Mouse (Mus musculus) embryo, embryonic 9.5 days (tissue): ENCODE data around the gene Atp13a2.

ENCODE experiments used
- DNase-seq: peaks from one replicate; pipeline ENCODE4 v3.0.0-alpha.2; 2017; ENCODE audit errors: extremely low spot score

Gene Atp13a2

GRCm38 (mm10) chr4:140961467-140962206, 25.0 kb upstream of the Atp13a2 start:
- DNase-seq, result no peak

GRCm38 (mm10) chr4:140962207-140962909, 24.3 kb upstream of the Atp13a2 start:
- DNase-seq, result no peak

- DNase-seq, result no peak
Observed at GRCm38 (mm10) chr4:140962950-140963349, 23.7 kb upstream of the Atp13a2 start.

- no peak for DNase-seq
Observed at GRCm38 (mm10) chr4:140963941-140964597, 22.6 kb upstream of the Atp13a2 start.

- peak; percentile 76 for DNase-seq
Observed at GRCm38 (mm10) chr4:140964620-140965019, 22.1 kb upstream of the Atp13a2 start.

GRCm38 (mm10) chr4:140967386-140968159, 19.1 kb upstream of the Atp13a2 start:
- no peak for DNase-seq

GRCm38 (mm10) chr4:140971691-140972090, 15.0 kb upstream of the Atp13a2 start:
- no peak for DNase-seq

GRCm38 (mm10) chr4:140974408-140974807, 12.3 kb upstream of the Atp13a2 start:
- no peak for DNase-seq

DNA sequence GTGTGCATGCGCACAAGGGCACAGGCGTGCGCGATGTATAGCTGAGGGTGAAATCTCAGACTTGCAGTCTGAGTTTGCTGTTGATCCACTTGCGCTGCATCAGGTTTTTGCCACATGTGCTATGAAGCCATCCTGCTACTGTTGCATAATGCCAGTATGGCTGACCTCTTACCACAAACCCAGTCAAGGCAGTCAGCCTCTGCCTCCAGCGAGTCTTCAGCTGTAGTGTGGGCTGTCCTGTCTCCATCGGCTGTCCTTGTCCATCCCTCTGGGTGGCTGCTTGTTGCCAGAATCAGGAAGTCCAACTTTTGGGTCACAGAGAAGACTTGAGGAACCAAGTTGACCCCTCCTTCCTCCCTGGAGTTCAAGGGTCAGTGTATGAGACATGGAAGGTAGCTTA, 11.3 kb upstream of the Atp13a2 start:
- DNase-seq, result no peak

GRCm38 (mm10) chr4:140977278-140977677, 9.4 kb upstream of the Atp13a2 start:
- no peak for DNase-seq

- DNase-seq, result no peak
Observed at GRCm38 (mm10) chr4:140977886-140978692, 8.6 kb upstream of the Atp13a2 start.

GRCm38 (mm10) chr4:140981605-140982004, 5.1 kb upstream of the Atp13a2 start:
- DNase-seq, result no peak

GRCm38 (mm10) chr4:140982808-140983207, 3.9 kb upstream of the Atp13a2 start:
- no peak for DNase-seq

GRCm38 (mm10) chr4:140983442-140983841, 3.2 kb upstream of the Atp13a2 start:
- DNase-seq, result no peak

DNA sequence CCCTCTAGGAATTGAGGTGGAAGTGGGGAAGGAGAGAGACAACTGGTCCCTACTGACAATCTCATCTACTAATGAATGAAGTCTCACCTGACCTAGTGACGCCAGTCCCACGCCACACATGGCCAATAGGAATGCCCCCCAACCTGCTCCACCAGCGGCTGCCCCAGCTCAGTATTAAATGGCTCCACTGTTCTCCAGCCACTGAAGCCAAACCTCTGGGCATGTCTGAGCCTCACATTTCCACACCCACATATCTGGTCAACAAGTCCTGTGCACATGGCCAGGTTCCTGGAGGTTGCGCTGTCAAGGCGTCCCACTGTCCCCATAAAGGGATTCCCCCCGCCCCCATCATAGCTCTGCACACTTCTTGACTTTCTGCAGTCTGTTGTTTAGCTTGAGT, 2.1 kb upstream of the Atp13a2 start:
- no peak for DNase-seq

DNA sequence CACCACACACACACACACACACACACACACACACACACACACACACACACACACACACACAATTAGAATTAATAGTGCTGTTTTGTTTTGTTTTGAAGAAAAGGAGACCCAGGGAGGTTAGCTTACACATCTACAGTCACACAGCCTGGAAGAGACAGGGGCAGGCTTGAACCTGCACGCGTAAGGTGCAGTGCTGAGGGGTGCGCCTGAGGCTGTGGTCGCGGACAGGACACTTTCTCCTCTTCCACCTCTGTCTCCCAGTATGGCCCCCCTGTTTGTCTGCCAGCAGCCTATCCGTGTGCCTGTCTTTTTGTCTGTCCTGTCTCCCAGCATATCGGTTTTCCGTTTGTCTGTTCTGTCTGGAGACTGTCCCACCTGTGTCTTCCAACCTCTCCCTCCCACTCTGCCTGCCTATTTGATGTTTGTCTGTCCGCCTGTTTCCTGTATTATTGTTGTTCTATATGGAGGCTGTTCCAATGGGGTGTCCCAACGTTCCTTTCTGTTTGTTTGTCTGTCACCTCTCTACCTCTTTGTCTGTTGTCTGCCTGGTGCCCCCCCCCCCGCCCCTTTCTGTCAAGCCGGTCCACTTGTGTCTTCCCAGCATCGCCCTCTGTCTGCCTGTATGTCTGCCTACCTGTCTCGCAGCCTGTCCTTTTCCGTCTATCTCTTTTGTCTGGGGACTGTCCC, 506 bp upstream of the Atp13a2 start:
- no peak for DNase-seq

DNA sequence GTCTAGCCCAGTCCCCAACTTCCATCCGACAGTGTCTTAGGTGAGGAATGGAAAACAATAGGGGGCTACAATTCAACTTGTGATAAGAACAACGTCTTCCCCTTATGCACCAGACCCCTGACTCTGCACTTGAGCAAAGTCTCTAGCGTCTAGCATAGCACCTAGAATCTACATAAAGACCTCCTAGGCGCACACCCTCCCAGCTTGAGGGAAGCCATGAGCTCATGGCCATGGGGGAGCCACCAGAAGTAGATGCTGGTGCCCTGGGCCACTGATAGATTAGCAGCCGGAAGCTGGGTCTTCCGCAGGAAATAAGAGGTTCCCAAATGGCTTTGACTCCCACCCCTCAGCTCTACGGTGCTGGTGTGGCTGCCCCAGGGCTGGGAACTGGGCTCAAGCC, 803 bp downstream of the Atp13a2 start:
- no peak for DNase-seq

GRCm38 (mm10) chr4:140988706-140989290, 2.1 kb downstream of the Atp13a2 start:
- DNase-seq, result no peak

GRCm38 (mm10) chr4:140989447-140989846, 2.8 kb downstream of the Atp13a2 start:
- no peak for DNase-seq

DNA sequence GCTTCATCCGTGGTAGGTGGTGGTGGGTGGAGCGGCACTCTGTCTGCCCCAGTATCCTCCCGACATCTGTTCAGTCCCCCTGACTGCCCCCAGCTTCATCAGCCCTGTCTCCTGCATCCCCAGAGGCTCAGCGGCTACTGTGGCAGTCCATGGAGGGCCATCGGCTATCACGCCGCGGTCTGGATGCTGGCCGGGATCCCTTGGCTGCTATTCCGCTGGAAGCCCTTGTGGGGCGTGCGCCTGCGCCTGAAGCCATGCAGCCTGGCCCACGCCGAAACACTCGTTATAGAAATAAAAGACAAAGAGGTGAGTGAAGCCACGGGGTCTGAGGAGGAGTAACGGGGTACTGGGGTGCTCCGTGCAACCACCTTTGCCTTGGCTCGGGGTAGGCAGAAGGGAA, 5.5 kb downstream of the Atp13a2 start:
- DNase-seq, result no peak
